Mouse (Mus musculus) embryonic fibroblast, embryonic 13.5 days (primary cell): Measurements from ENCODE around the gene Sidt2.

Source experiments
- CTCF ChIP-seq: IDR thresholded peaks from 2 replicates; pipeline ENCODE4 v1.5.1; 2011; ENCODE audit warnings: mild to moderate bottlenecking, control low read depth, low read length, moderate library complexity, borderline replicate concordance; ENCODE audit not compliant: insufficient read depth
- POLR2A ChIP-seq: IDR thresholded peaks from 2 replicates; pipeline ENCODE4 v1.6.1; 2011; ENCODE audit warnings: low read depth, mild to moderate bottlenecking, control low read depth, low read length, moderate library complexity

- TF ChIP-seq POLR2A (no peak), CTCF (no peak)
These were observed 37.8 kb downstream of the Sidt2 start for GRCm38 (mm10) chr9:45917041-45917934.
